Mouse (Mus musculus): ENCODE measurements around the gene Adcy9.
"Not testable (repeated sequence)": the region's sequence is repeated elsewhere in the genome, so short reads cannot be mapped to it uniquely, and the experiment has no call there.

Adcy9 gene

GRCm38 (mm10) chr16:4272254-4272653 is 148.0 kb downstream of the Adcy9 start:
- in situ Hi-C loops (cut with MboI): no loop called here

DNA sequence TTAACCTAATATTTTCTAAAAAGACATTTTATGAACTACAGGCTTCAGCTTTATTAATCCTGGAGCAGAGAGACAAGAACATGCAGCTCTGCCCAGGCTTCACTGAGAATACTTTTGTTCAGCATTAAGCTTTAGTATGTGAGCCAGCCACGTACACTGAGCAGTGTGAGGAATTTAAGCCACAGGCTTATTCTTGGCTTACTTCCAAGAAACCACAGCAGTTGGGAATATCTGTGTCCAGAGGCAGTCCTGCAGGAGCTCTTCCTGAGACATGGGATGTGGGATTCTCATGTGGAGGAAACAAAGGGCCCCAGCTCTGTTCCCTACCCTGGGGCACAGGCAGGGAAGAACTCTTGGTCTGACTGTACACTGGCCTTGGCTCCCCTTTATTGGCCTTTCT is 149.4 kb downstream of the Adcy9 start:
- in situ Hi-C loops (cut with MboI): no loop called here

- in situ Hi-C loops (cut with MboI): no loop called here
Observed at GRCm38 (mm10) chr16:4267857-4268666, 152.2 kb downstream of the Adcy9 start.

DNA sequence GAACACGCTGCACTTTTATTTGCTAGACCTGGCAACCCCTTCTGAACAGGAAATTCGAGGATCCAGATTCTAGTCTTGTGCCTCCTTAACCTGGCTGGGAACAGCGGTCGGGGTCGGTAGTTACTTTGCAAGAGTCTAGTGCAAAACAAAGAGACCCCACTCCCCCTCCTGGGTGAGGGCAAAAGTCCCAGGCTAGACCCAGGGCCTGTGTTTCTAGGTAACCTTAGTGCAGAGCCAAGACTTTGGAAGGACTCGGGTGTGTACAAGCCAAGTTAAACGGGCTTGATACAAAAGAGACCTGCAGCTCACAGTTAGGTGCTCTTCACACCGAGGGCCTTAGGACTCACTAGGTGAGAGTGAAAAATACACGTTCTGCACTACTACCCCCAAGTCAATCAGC is 152.8 kb downstream of the Adcy9 start:
- in situ Hi-C loops (cut with MboI): no loop called here

- in situ Hi-C loops (cut with MboI): no loop called here
Observed at GRCm38 (mm10) chr16:4265351-4265750, 154.9 kb downstream of the Adcy9 start.

DNA sequence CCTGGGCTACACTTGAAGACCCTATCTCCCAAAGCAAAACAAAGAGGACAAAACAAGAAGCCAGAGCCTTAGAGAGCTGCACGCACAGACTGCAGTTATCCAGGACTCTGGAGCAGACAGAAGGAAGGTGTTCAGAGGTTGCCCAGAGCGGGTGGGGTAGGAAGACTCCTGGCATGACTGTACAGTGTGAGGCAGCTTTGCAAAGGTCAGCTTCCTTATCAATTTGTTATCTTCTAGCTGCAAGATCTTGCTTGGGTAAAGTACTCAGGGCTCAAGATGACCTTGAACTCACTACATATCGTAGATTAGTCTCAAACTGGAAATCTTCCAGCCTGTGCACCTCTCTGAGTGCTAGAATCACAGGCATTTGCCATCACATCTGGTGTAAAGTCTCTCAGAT is 156.8 kb downstream of the Adcy9 start:
- in situ Hi-C loops (cut with MboI): no loop called here

DNA sequence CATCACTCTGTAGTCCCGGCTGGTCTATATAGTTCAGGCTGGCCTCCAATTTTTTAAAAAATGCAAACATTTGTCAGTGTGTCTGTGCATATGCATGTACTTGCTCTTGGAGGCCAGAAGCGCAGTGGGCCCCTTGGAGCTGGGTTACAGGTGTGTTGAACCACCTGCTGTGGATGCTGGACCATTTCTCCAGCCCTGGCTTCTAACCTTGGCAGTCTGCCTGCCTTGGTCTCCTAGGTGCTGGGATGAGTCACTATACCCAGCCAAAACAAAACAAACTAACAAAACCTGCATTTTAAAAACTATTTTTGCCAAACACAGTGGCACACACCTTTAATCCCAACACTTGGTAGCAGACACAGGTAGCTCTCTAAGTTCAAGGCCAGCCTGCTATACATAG is 162.8 kb downstream of the Adcy9 start:
- in situ Hi-C loops (cut with MboI): no loop called here

GRCm38 (mm10) chr16:4248791-4249190 is 171.5 kb downstream of the Adcy9 start:
- in situ Hi-C loops (cut with MboI): no loop called here

GRCm38 (mm10) chr16:4245241-4245640 is 175.1 kb downstream of the Adcy9 start:
- in situ Hi-C loops (cut with MboI): not testable (repeated sequence)
